Mouse (Mus musculus) heart, adult 11 months (tissue): Measurements from ENCODE around the gene Plscr5.

Experiments
- DNase-seq: peaks from one replicate; pipeline ENCODE4 v3.0.0; 2022

The Plscr5 gene

GRCm38 (mm10) chr9:92228867-92229832, 36.4 kb downstream of the Plscr5 start:
- DNase-seq, result peak; percentile 62

DNA sequence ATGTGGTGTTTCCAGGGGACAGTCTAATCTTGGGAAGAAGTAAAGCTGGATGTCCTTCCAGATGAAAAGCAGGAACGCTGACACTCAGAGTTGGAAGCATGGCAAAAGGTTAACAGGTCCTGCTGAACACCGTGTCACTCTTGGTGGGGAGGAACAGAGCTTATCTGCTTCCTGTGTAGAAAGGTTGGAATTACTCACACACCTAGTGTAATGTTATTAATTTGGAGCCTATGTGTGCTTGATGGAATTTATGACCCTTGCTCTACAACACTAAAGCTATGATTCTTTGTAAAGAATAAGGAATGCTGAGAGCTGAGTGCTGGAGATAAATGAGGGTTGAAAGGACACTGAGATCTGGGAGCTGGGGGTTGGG, 37.1 kb downstream of the Plscr5 start:
- peak; percentile 69 for DNase-seq

- no peak for DNase-seq
Observed at GRCm38 (mm10) chr9:92234901-92235458, 42.2 kb downstream of the Plscr5 start.

- no peak for DNase-seq
Observed at GRCm38 (mm10) chr9:92248773-92249446, 56.2 kb downstream of the Plscr5 start.

GRCm38 (mm10) chr9:92249447-92249852, 56.7 kb downstream of the Plscr5 start, which contains the start of gene Plscr1:
Gene Plscr1 (plus strand): TSS chr9:92249750.
- no peak for DNase-seq

DNA sequence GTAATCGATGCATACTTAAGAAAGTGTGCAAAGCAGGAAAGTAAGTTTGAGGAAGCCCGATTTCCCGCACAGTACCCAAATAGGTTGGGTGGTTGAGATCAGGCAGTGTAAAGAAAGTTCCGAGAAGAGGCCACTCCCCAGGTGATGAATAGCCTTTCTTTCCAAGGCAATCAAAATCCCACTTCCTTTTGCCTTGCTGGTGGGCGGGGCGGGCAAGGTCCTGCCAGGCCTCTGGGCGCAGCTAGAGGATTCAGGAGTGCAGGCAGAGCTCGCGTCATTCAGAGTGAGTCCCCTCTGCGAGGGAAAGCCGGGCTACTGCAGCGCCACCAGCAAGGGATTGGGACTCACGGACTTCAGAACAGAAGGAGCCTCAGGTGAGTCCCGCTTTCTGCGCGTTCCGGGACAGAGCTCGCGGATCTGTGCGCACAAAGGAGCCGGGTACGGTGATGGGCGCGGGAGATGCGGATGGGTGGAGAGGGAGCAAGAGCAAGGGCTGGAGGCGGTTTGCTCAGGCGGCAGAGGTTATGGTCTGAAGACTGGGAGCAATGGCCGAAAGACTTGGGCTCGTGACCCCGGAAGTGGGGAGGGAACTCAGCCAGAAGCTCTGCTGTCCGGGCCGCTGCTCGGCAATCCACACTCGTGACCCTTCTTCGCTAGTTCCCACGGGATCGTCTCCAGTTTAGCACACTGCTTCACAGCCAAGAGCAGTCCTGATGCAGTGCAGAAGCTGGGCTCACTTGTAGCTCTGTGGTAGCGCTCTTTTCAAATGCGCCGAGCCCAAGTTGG, 57.4 kb downstream of the Plscr5 start:
- peak; percentile 99 for DNase-seq

DNA sequence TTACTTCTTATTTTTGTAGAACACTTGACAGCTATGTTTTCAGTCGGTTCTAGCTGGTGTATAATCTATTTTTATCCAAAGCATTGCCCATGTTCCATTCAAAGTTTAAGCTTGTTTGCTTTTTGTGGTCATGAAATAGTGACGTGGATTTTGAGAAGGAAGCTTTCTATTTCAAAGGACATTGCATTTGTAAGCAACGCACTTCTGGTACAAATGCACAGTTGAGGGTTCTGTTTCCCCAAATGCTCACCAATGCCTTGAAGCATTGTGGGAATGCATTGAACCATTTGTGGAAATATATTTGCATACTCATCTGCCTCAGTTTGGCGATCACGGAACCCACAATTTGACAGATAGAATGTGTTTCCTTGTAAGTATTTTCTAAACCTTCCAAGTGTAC, 60.0 kb downstream of the Plscr5 start:
- no peak for DNase-seq

GRCm38 (mm10) chr9:92253585-92254321, 61.0 kb downstream of the Plscr5 start:
- no peak for DNase-seq
